Mouse (Mus musculus): Measurements from ENCODE around the gene Fam161a.

DNA sequence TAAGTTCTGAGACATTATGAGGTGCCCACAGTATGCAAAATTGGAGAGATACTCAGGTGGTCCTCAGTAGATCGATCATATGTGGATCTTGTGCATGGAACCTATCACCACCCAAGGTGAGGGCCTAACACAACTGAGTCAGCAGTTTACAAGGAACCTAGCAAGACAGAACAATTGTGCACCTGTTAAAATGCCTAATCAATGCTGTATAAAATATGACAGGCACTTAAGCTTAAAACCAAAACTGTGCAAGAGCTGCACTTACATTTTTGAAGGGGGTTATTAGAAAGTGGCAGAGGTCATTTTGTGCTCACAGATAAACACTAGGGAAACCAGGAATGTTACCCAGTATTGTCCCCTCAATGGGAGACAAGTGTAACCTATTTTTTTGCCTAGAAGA is 2.1 kb upstream of the Fam161a start:
- TF ChIP-seq POLR2A (IDR thresholded peaks at IDR 0.05; ENCODE audit: low read depth, low read length) (no peak), CTCF (IDR thresholded peaks at IDR 0.05; ENCODE audit: borderline replicate concordance, insufficient read depth, low read length) (no peak)
